Mouse (Mus musculus) intestine, embryonic 14.5 days (tissue): ENCODE data around the gene Pcsk5. TPM values are rescaled to one million over a fixed set of nuclear protein-coding genes. Genes with fewer than 3 reads are reported as not detected.

Source experiments
- ATAC-seq: fragments of 200-750 bp; cut with Nextera tagmentation; replicated peaks from 2 replicates; pipeline ENCODE4 v1.8.0; 2017; ENCODE audit warnings: low read depth, moderate number of reproducible peaks, moderate TSS enrichment, moderate library complexity; ENCODE audit not compliant: low FRiP score, low TSS enrichment
- DNase-seq: peaks from one replicate; pipeline ENCODE4 v3.0.0-alpha.2; 2018; ENCODE audit warnings: low spot score
- H3K27ac ChIP-seq: fragments of 300-500 bp; sonication (generic); 2 replicates; pipeline ENCODE4 v1.5.1; 2014; ENCODE audit warnings: low read depth, mild to moderate bottlenecking, control low read depth
- H3K27me3 ChIP-seq: fragments of 300-500 bp; sonication (generic); replicated peaks from 2 replicates; pipeline ENCODE4 v1.6.1; 2014; ENCODE audit warnings: low read length, control low read depth; ENCODE audit not compliant: control insufficient read depth, insufficient read depth
- H3K36me3 ChIP-seq: fragments of 300-500 bp; sonication (generic); 2 replicates; pipeline ENCODE4 v1.6.1; 2014; ENCODE audit warnings: low read length, control low read depth; ENCODE audit not compliant: control insufficient read depth, insufficient read depth
- H3K4me1 ChIP-seq: fragments of 300-500 bp; sonication (generic); replicated peaks from 2 replicates; pipeline ENCODE4 v1.6.1; 2014; ENCODE audit warnings: low read length, control low read depth, mixed read lengths; ENCODE audit not compliant: control insufficient read depth, insufficient read depth
- H3K4me2 ChIP-seq: fragments of 300-500 bp; sonication (generic); 2 replicates; pipeline ENCODE4 v1.6.1; 2014; ENCODE audit warnings: low read length
- H3K4me3 ChIP-seq: fragments of 300-500 bp; sonication (generic); 2 replicates; pipeline ENCODE4 v1.5.1; 2014; ENCODE audit warnings: low read depth, low read length, control low read depth, mixed read lengths
- H3K9ac ChIP-seq: fragments of 300-500 bp; sonication (generic); 2 replicates; pipeline ENCODE4 v1.6.1; 2014; ENCODE audit warnings: mild to moderate bottlenecking, low read length
- H3K9me3 ChIP-seq: fragments of 300-500 bp; sonication (generic); 2 replicates; pipeline ENCODE4 v1.6.1; 2016; ENCODE audit warnings: low read length, control low read depth; ENCODE audit not compliant: control insufficient read depth
- WGBS: fragments of 180-500 bp; shearing (Covaris S2); extraction: QIAGEN DNeasy Blood & Tissue Kit; methylation state at CpG from one replicate; pipeline ENCODE4 v1.1.7; 2014; 5-methylcytosine and 5-hydroxymethylcytosine counted together
- polyA plus RNA-seq: library from polyadenylated mRNA; unstranded; fragments of >200 nt; fragmentation: Nextera tagmentation; extraction: Ambion mirVana; gene quantifications from 2 replicates; pipeline ENCODE4 v1.2.1, GENCODE M21; 2014

Pcsk5 gene
- polyA plus RNA-seq, 1 experiment from 2014 or later = 27.4 TPM

DNA sequence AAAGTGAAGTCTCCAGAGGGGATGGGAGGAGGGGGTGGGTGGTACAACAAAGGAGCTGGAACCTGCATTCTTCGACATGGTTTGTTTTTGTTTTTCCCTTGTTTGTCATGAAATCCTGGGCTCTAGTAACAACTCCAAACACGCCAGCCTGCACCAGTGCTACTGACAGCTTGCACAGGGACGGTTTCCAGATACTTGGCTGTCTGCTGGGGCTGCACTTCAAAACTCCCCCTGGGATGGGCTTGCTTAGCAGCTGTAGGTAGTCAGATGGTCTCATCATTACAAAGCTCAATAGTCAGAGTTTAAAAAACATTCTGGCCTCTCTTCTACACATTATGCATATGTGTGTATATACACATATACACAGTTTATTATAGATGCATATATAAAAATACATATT lies 234.1 kb downstream of the Pcsk5 start:
- Histone ChIP-seq H3K9me3 (no peaks in the 10 kb centered on the region), H3K36me3 (no peaks in the 10 kb centered on the region), H3K4me2 (no peak overlapping the region), H3K4me3 (no peak overlapping the region), H3K4me1 (no peaks in the 10 kb centered on the region), H3K27me3 (no peaks in the 10 kb centered on the region), H3K27ac (no peak overlapping the region), H3K9ac (no peak overlapping the region)
- DNase-seq = no peak
- 44% methylated on average over 3 of the region's 3 CpGs for WGBS
- no peak for ATAC-seq

DNA sequence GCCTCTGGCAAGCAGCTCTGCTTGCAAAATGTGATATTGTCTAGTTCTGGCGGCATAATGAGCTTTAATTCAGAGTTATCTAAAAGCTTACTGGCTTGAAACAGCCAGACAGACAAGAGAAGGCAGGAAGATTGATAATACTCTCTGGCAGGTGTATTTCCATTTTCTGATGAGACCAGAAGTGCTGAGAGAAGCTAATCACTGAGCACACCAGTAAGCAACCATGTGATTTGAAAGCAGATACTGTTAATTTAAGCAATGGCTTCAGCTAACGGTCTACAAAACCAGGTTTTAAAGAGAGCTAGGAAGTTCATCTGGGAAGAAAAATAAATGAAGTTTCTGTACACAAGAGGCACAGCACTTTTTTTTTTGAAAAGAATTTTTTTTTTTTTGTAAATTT lies 237.1 kb downstream of the Pcsk5 start:
- Histone ChIP-seq H3K9me3 (no peaks in the 10 kb centered on the region), H3K36me3 (no peaks in the 10 kb centered on the region), H3K4me3 (no peak overlapping the region), H3K4me1 (no peaks in the 10 kb centered on the region), H3K27ac (no peak overlapping the region), H3K9ac (no peak overlapping the region), H3K4me2 (no peak overlapping the region), H3K27me3 (no peaks in the 10 kb centered on the region)
- DNase-seq (no peak), ATAC-seq (no peak)
- 76% methylated on average over 2 of the region's 2 CpGs for WGBS

DNA sequence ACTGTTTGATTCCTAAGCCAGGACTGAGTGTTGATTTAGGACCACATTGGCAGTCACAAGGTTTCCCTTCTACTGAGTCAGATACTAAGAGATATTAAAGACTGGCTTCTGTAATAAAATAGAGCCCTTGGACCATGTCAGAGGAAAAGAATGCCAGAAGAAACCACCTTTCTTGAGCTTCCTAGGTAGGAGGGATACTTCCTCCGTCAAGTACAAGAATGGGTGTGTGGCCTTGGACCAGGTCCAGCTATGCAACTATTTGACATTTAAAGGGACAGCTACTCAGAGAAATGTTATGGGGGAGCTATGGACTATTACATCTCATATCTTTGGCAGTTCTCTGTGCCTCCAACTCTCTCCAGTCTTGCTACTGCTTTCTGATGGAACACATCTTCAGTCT lies 244.6 kb downstream of the Pcsk5 start:
- Histone ChIP-seq H3K27me3 (no peaks in the 10 kb centered on the region), H3K9me3 (no peaks in the 10 kb centered on the region), H3K36me3 (0 out of 2 replicates have a peak, but pooled peaks cover 3% of the 10 kb centered on the region), H3K4me1 (peaks cover 10% of the 10 kb centered on the region), H3K9ac (no peak overlapping the region), H3K4me3 (no peak overlapping the region), H3K27ac (no peak overlapping the region), H3K4me2 (no peak overlapping the region)
- no peak for ATAC-seq
- WGBS = 18% methylated on average over 1 of the region's 1 CpGs
- DNase-seq = no peak

DNA sequence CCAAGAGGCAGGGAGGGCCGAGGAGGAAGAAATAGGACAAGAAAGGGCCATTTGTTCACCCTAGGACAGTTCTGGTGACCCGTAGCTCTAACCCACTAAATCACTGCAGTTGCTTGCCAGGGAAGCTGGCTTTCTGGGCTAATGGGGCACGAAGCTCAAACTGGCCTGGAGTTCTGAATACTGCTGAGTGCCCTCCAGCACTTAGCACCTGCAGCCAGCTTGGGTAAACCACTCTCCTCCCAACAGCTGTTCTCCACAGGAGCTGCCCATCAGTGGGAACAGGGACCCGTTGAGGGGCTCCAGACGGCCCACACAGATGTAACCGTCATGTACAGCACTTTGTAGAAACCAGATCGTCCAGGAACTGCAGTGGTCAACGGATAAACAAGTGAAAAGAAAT lies 246.1 kb downstream of the Pcsk5 start:
- WGBS = 25% methylated on average over 8 of the region's 8 CpGs
- H3K4me2 ChIP-seq = no peak overlapping the region
- H3K9ac ChIP-seq = no peak overlapping the region
- no peak for ATAC-seq
- H3K4me1 ChIP-seq = peaks cover 10% of the 10 kb centered on the region
- no peak overlapping the region for H3K4me3 ChIP-seq
- H3K27me3 ChIP-seq = no peaks in the 10 kb centered on the region
- H3K36me3 ChIP-seq = 0 out of 2 replicates have a peak, but pooled peaks cover 3% of the 10 kb centered on the region
- no peaks in the 10 kb centered on the region for H3K9me3 ChIP-seq
- no peak for DNase-seq
- H3K27ac ChIP-seq = no peak overlapping the region

DNA sequence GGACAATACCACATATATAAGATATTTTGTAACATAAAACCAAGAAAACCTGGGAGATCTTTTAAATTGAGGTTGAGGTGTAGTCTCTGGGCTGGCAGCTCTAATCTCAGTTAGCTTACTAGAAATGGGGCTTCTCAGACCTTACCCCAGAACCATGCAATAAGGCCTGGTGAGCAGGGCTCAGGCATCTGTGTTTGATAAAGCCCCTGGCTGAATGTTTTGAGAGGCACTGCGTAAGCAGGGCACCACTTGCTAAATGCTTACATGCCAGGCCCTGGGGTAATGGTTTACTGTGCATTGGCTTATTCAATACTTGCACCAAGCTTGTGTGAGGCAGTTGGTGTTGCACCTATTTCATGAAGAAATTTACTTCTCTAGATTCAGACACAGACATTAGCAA lies 247.1 kb downstream of the Pcsk5 start:
- H3K9ac ChIP-seq = no peak overlapping the region
- H3K9me3 ChIP-seq = no peaks in the 10 kb centered on the region
- no peak for ATAC-seq
- H3K4me1 ChIP-seq = peaks cover 10% of the 10 kb centered on the region
- H3K4me3 ChIP-seq = no peak overlapping the region
- DNase-seq = no peak
- WGBS = 80% methylated on average over 1 of the region's 1 CpGs
- no peak overlapping the region for H3K4me2 ChIP-seq
- H3K36me3 ChIP-seq = 0 out of 2 replicates have a peak, but pooled peaks cover 3% of the 10 kb centered on the region
- no peaks in the 10 kb centered on the region for H3K27me3 ChIP-seq
- no peak overlapping the region for H3K27ac ChIP-seq

DNA sequence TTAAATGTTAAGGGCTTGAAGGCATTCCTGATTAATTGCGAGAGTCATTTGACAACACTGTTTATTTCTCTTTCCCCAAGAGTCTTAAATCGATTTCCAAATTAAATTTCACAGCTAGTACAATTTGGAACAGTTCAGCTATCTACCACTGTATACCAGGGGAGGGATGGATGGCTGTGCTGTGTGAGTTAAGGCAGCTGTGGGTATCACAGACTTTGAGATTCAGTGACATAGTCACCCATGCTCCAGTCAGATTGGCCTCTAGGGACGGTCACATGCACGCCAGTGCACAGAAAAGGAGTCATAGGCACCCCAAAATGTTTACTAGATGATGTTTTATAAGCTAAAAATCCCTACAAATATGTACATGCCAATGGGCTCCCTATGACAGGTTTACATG lies 260.0 kb downstream of the Pcsk5 start:
- WGBS = 90% methylated on average over 4 of the region's 4 CpGs
- no peaks in the 10 kb centered on the region for H3K4me1 ChIP-seq

DNA sequence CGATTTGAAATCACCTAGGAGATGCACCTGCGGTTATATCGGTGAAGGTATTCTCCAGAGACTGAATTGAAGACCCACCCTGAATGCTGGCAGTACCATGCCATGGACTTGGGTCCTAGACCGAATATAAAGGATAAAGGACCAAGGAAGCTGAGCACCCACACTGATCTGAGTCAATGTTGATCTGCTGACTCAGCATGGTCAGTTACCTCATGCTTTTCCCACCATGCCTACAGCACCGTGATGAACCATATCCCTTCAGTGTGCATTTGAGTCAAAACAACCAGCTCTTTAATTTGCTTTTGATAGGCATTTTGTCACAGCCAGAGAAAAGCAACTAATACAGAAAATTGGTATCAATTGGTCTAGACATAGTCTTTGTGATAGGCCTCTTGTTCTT lies 262.9 kb downstream of the Pcsk5 start:
- no peaks in the 10 kb centered on the region for H3K27me3 ChIP-seq
- 91% methylated on average over 5 of the region's 5 CpGs for WGBS
- H3K36me3 ChIP-seq = peaks cover 14% of the 10 kb centered on the region; the same call in 1 of the 2 replicates
- peak; percentile 12 for DNase-seq
- H3K4me2 ChIP-seq = no peak overlapping the region
- no peaks in the 10 kb centered on the region for H3K4me1 ChIP-seq
- no peaks in the 10 kb centered on the region for H3K9me3 ChIP-seq
- ATAC-seq = no peak
- H3K4me3 ChIP-seq = no peak overlapping the region
- H3K27ac ChIP-seq = no peak overlapping the region
- no peak overlapping the region for H3K9ac ChIP-seq

More for the DNA sequence above, 260.0 kb downstream of the Pcsk5 start:
- peaks cover 8% of the 10 kb centered on the region; the same call in 1 of the 2 replicates for H3K36me3 ChIP-seq
- no peaks in the 10 kb centered on the region for H3K9me3 ChIP-seq
- no peaks in the 10 kb centered on the region for H3K27me3 ChIP-seq
- no peak overlapping the region for H3K9ac ChIP-seq
- ATAC-seq (no peak), DNase-seq (no peak)
- no peak overlapping the region for H3K4me2 ChIP-seq
- H3K27ac ChIP-seq = no peak overlapping the region
- no peak overlapping the region for H3K4me3 ChIP-seq

DNA sequence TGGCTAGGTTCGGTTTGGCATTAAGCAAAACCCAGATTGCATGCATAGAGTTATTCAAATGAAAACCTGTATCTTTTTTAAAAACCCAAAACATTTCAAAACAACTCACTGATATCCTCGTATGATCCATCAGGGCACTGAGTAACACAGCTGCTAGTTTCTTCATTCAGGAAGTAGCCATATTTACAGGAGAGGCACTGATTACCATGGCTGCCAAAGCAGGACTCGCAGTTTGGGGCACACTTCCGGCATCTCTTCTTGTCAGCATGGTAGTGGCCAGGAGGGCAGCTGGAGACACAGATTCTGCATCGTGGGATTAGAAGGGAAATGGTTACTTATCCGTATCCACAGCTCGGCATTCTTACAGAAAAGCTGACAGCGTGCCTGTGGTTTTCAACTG lies 265.1 kb downstream of the Pcsk5 start:
- Histone ChIP-seq H3K9me3 (no peaks in the 10 kb centered on the region), H3K27ac (no peak overlapping the region), H3K4me1 (no peaks in the 10 kb centered on the region), H3K4me3 (no peak overlapping the region), H3K36me3 (peaks cover 14% of the 10 kb centered on the region; the same call in 1 of the 2 replicates), H3K4me2 (no peak overlapping the region), H3K27me3 (no peaks in the 10 kb centered on the region), H3K9ac (no peak overlapping the region)
- ATAC-seq = no peak
- 93% methylated on average over 8 of the region's 8 CpGs for WGBS
- peak; percentile 40 for DNase-seq

DNA sequence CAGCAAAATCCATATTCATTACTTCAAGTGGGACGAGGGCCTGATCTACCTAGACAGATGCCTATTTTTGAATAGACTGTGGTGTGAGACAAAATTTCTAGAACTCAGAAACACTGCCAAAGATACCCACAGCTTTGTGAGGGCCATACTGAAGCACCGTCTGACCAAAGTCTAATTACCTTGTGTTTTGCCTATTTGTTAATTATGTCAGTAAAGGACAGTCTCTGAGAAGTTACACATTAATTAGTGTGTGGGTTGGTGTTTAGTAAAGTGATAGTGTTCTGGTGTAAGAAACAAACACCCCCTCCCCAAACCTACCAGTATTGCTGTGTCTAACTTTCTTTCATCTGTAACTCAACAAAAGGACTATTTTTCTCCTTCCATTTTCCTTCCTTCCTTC lies 266.5 kb downstream of the Pcsk5 start:
- WGBS = 90% methylated on average over 2 of the region's 2 CpGs
- Histone ChIP-seq H3K4me2 (no peak overlapping the region), H3K9me3 (no peaks in the 10 kb centered on the region), H3K9ac (no peak overlapping the region), H3K36me3 (peaks cover 14% of the 10 kb centered on the region; the same call in 1 of the 2 replicates), H3K4me3 (no peak overlapping the region), H3K27ac (no peak overlapping the region), H3K27me3 (no peaks in the 10 kb centered on the region), H3K4me1 (no peaks in the 10 kb centered on the region)
- DNase-seq = peak; percentile 0
- no peak for ATAC-seq
